Mouse (Mus musculus) kidney, adult 10 weeks (tissue): ENCODE results near the gene Vps45. TPM values are rescaled to one million over a fixed set of nuclear protein-coding genes. Genes with fewer than 3 reads are reported as not detected.

Experiments
- polyA plus RNA-seq: library from polyadenylated mRNA; stranded (reverse); fragments of 350-450 nt; fragmentation: Illumina TruSeq; extraction: RNeasy Lipid Tissue Mini Kit (QIAGEN cat#74804); gene quantifications from one replicate; pipeline ENCODE4 v1.2.3, GENCODE M21; 2014; ENCODE audit warnings: low read depth, low replicate concordance

Gene Vps45
- 54.3 TPM for polyA plus RNA-seq

GRCm38 (mm10) chr3:96058231-96058896 is at the start of gene Vps45:
TSS of gene Vps45 (minus strand) at chr3:96058466.

DNA sequence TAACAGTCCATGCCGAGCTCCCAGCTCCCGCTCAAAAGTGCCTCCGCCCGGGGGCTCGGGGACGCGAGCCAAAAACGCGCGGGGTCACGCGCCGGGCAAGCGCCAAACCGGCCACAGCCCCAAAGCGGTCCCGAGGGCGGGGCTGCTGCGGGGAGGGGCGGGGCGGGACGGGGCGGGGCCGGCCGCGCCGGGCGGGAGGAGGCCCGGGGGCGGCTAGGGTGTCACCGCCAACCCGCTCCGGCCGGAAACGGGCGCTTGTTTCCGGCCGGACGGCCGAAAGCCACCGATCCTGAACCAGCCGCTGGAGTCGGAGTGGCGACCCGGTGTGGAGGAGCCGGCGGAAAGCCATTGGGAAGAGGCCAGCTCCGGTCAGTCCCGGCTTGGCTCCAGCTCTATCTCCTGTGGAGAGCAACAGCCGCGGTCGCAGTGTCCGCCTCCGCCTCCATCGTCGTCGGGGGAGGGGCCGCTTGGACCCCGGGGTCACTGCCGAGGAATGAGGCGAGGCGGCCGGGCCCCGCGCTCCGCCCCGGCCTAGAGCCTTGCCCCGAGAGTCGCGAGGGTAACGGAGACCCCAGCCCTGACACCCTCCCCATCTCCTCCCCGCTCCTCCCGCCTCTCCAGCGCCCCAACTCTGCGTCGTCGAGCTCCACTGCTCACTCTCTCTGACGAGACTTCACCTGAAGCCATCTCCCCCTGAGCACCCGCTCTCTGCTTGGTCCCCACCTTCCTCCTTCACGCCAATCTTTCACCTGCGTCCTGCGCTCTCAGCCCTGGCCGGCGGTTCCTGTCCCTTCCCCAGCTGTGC is 46.2 kb upstream of the Vps45 start, which contains the start of gene Otud7b:
TSS of gene Otud7b (plus strand) at position 267 of the 805 bp plus-strand sequence.

DNA sequence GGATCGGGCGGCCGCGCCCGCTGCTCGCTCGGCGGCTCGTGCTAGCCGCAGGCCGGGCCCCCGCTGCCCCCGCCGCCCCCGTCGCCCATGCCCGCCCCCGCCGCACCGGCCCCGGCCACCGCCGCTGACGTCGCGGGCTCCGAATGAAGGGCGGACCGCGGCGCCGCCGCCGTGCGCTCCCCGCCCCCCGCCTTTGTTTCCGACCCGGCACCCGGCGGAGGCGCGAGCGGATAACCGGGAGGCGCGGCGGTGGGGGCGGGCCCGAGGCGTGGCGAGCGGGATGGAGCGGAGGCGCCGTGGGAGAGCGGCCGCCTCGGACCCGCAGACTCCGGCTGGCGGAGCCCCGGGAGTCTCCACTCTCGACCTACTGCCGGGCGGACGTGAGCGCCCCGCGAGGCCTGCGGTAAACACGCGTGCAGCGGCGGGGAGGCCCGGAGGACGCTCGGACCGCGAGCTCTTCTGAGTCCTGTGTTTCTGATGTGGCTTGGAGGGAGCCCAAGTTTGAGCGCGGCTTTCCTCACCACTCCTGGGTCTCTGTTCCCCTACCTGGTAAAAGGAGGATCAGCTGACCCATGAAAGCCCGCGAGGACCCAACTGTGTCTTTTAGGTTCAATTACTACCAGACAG is 62.4 kb downstream of the Vps45 start, which contains the start of gene Plekho1:
TSS of gene Plekho1 (minus strand) at position 200 of the 627 bp plus-strand sequence.

Other genes starting within 250 kb of the Vps45 start
- gene Rprd2, start 239.6 kb downstream of the Vps45 start, polyA plus RNA-seq = 27.9 TPM
- 30.5 TPM for gene Prpf3, start 202.6 kb downstream of the Vps45 start, polyA plus RNA-seq
- 50.7 TPM for gene Mrps21, start 186.9 kb downstream of the Vps45 start, polyA plus RNA-seq
- not detected for gene Ciart, start 176.2 kb downstream of the Vps45 start, polyA plus RNA-seq
- gene BC028528, start 166.5 kb downstream of the Vps45 start, polyA plus RNA-seq = 14.9 TPM
- gene Aph1a, start 164.5 kb downstream of the Vps45 start, polyA plus RNA-seq = 31.4 TPM
- gene Car14, start 153.8 kb downstream of the Vps45 start, polyA plus RNA-seq = 113 TPM
- 152 TPM for gene Anp32e, start 129.2 kb downstream of the Vps45 start, polyA plus RNA-seq
- 3.1 TPM for gene Plekho1, start 62.5 kb downstream of the Vps45 start, polyA plus RNA-seq
- 22.0 TPM for gene Otud7b, start 46.1 kb upstream of the Vps45 start, polyA plus RNA-seq
- 21.7 TPM for gene Mtmr11, start 103.5 kb upstream of the Vps45 start, polyA plus RNA-seq
- 9.6 TPM for gene Sf3b4, start 113.9 kb upstream of the Vps45 start, polyA plus RNA-seq
- gene Sv2a, start 122.7 kb upstream of the Vps45 start, polyA plus RNA-seq = 5.4 TPM
- 5.1 TPM for gene Bola1, start 161.2 kb upstream of the Vps45 start, polyA plus RNA-seq
- not detected for gene Hist2h2ab, start 161.4 kb upstream of the Vps45 start, polyA plus RNA-seq
- gene Hist2h2ac, start 162.4 kb upstream of the Vps45 start, polyA plus RNA-seq = not detected
- 15.0 TPM for gene Hist2h2be, start 162.7 kb upstream of the Vps45 start, polyA plus RNA-seq
- 2.3 TPM for gene Hist2h3c2, start 180.7 kb upstream of the Vps45 start, polyA plus RNA-seq
- not detected for gene Hist2h2aa2, start 181.8 kb upstream of the Vps45 start, polyA plus RNA-seq
- gene Hist2h2aa1, start 187.0 kb upstream of the Vps45 start, polyA plus RNA-seq = not detected
- gene Hist2h3c1, start 188.2 kb upstream of the Vps45 start, polyA plus RNA-seq = 24.4 TPM
- gene Hist2h4, start 204.8 kb upstream of the Vps45 start, polyA plus RNA-seq = 0.28 TPM
- gene Hist2h3b, start 210.2 kb upstream of the Vps45 start, polyA plus RNA-seq = not detected
- gene Hist2h2bb, start 211.3 kb upstream of the Vps45 start, polyA plus RNA-seq = not detected
- 0.65 TPM for gene Fcgr1, start 235.5 kb upstream of the Vps45 start, polyA plus RNA-seq